Mouse (Mus musculus) kidney, adult 2 months (tissue): ENCODE data around the gene Wdr46.

ENCODE experiments used
- CTCF ChIP-seq: fragments of 200-500 bp; conservative IDR thresholded peaks from 2 replicates; pipeline ENCODE4 v1.5.1; 2011; ENCODE audit warnings: low read depth, mild to moderate bottlenecking, control low read depth, low read length, moderate library complexity, mixed read lengths; ENCODE audit not compliant: insufficient read depth, insufficient read length
- POLR2A ChIP-seq: fragments of 200-500 bp; IDR thresholded peaks from one replicate; pipeline ENCODE4 v1.6.1; 2011; ENCODE audit warnings: low read depth, low read length, control low read depth

GRCm38 (mm10) chr17:33899642-33900041 lies 40.8 kb upstream of the Wdr46 start:
- TF ChIP-seq POLR2A, result no peak
- TF ChIP-seq CTCF, result no peak
